Mouse (Mus musculus) layer of hippocampus, adult 18-20 months (tissue): ENCODE results near the gene Brpf3. TPM values are rescaled to one million over a fixed set of nuclear protein-coding genes. Genes with fewer than 3 reads are reported as not detected.
"Not testable (repeated sequence)": the region's sequence is repeated elsewhere in the genome, so short reads cannot be mapped to it uniquely, and the experiment has no call there.

Experiments used
- DNase-seq, 2 experiments: peaks; one replicate each; pipeline ENCODE4 v3.0.0; 2022; ENCODE audit warnings: low spot score in 2 of 2
- long read RNA-seq: library from polyadenylated mRNA; stranded (forward); transcript quantifications from one replicate; pipeline ENCODE4 v2.0.0, GENCODE M21; 2021
- total RNA-seq, 2 experiments: library from RNA; stranded (reverse); gene quantifications; 2 replicates each; pipeline ENCODE4 v1.2.3; 2021

Brpf3 gene
- 10 to 100 TPM; 42.0 to 52.3 TPM for total RNA-seq
- long read RNA-seq, full-length matches to known transcripts, result 11 of 23 reads
- long read RNA-seq, partial matches to known transcripts, result 7 of 23 reads
- long read RNA-seq, other reads (novel, unspliced or antisense), result 5 of 23 reads

- DNase-seq, result peak; percentile 59 to 70
Measured at GRCm38 (mm10) chr17:28800671-28801412, at the start of gene Brpf3. Gene Brpf3, plus strand, starts transcription at chr17:28801090.

GRCm38 (mm10) chr17:28756447-28756846, 44.4 kb upstream of the Brpf3 start:
- no peak for DNase-seq

- DNase-seq, result no peak
Measured at GRCm38 (mm10) chr17:28757470-28757869, 43.4 kb upstream of the Brpf3 start.

GRCm38 (mm10) chr17:28760736-28761312, 40.1 kb upstream of the Brpf3 start:
- DNase-seq, result no peak

GRCm38 (mm10) chr17:28761871-28762270, 39.0 kb upstream of the Brpf3 start:
- DNase-seq, result peak; percentile 37 to 76

- no peak for DNase-seq
Measured at GRCm38 (mm10) chr17:28766203-28766602, 34.7 kb upstream of the Brpf3 start.

- no peak for DNase-seq
Measured at GRCm38 (mm10) chr17:28766781-28767515, 33.9 kb upstream of the Brpf3 start.

GRCm38 (mm10) chr17:28769121-28769874, 31.6 kb upstream of the Brpf3 start, which contains the start of gene Mapk13:
Gene Mapk13, plus strand, starts transcription at chr17:28769297.
- DNase-seq, result no peak

GRCm38 (mm10) chr17:28769875-28770421, 30.9 kb upstream of the Brpf3 start:
- DNase-seq, result no peak

GRCm38 (mm10) chr17:28771289-28771688, 29.6 kb upstream of the Brpf3 start:
- DNase-seq, result no peak

GRCm38 (mm10) chr17:28774303-28774702, 26.6 kb upstream of the Brpf3 start:
- not testable (repeated sequence) for DNase-seq

- DNase-seq, result no peak
Measured at GRCm38 (mm10) chr17:28775161-28775560, 25.7 kb upstream of the Brpf3 start.

GRCm38 (mm10) chr17:28776817-28777216, 24.1 kb upstream of the Brpf3 start:
- DNase-seq, result no peak

- DNase-seq, result peak in 1 of 2 experiments; percentile 18
Measured at GRCm38 (mm10) chr17:28777231-28778005, 23.5 kb upstream of the Brpf3 start.

GRCm38 (mm10) chr17:28779735-28780134, 21.2 kb upstream of the Brpf3 start:
- no peak for DNase-seq

GRCm38 (mm10) chr17:28780836-28781235, 20.1 kb upstream of the Brpf3 start:
- no peak for DNase-seq

- DNase-seq, result no peak
Measured at GRCm38 (mm10) chr17:28781290-28782045, 19.4 kb upstream of the Brpf3 start.

- DNase-seq, result no peak
Measured at GRCm38 (mm10) chr17:28785036-28785435, 15.9 kb upstream of the Brpf3 start.

- DNase-seq, result no peak
Measured at GRCm38 (mm10) chr17:28787507-28787906, 13.4 kb upstream of the Brpf3 start.
